Mouse (Mus musculus) adrenal gland, postnatal 10 days (tissue): Measurements from ENCODE around the gene Sytl3. TPM values are rescaled to one million over a fixed set of nuclear protein-coding genes. Genes with fewer than 3 reads are reported as not detected.
"Not testable (repeated sequence)": the region's sequence is repeated elsewhere in the genome, so short reads cannot be mapped to it uniquely, and the experiment has no call there.

Experiments
- DNase-seq: peaks from one replicate; pipeline ENCODE4 v3.0.0; 2021; ENCODE audit warnings: mixed read lengths
- total RNA-seq, 2 experiments: library from RNA; stranded (reverse); gene quantifications; 2 replicates each; pipeline ENCODE4 v1.2.3; 2021

Gene Sytl3
- total RNA-seq, 2 experiments from 2014 or later = 0.99 to 1.1 TPM

GRCm38 (mm10) chr17:6691596-6691995 is 32.7 kb downstream of the Sytl3 start:
- peak; percentile 93 for DNase-seq

GRCm38 (mm10) chr17:6695712-6696111 is 36.8 kb downstream of the Sytl3 start:
- not testable (repeated sequence) for DNase-seq

DNA sequence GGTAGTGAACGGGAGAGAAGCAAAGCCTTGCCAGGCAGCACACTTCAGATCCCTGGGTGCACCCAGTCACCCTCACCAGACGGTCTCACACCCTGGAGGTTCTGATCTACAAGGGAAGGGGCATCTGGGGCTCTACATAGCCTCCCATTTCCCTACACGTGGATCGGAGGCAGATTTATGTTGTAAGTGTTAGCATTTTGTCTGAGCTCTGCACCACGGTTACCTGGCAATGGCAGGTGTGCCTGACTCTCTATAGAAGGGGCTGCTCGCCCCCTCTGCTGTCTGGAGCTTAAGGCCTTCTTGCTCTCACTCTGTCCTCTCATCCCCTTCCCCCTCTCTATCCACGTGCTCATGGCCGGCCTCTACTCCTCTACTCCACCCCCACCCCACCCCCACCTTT is 37.6 kb downstream of the Sytl3 start:
- DNase-seq = not testable (repeated sequence)

DNA sequence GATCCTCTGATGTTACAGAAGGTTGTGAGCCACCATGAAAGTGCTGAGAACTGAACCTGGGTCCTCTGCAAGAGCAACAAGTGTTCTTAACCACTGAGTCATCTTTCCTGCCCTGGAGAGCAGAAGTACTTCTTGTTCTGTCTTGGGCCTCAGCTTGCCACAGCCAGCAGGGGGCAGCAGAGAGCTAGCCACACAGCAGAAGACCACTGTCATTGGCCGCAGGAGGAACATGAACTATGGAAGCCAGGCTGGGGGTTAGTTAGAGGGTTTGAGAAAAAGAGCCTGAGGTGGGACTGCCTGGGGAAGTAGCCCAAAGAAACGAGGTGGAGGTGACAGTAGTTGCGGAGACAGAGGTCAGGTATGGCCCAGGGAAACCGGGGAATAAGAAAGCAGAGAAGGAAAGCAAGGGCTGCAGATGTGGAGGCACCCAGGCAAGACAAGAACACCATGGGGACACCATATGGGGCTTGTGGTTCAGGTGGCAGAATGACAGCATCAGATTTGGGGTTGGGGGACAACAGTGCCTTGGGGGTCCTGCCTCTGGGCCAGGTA is 38.4 kb downstream of the Sytl3 start:
- peak; percentile 67 for DNase-seq

GRCm38 (mm10) chr17:6699502-6699901 is 40.6 kb downstream of the Sytl3 start:
- DNase-seq = not testable (repeated sequence)

DNA sequence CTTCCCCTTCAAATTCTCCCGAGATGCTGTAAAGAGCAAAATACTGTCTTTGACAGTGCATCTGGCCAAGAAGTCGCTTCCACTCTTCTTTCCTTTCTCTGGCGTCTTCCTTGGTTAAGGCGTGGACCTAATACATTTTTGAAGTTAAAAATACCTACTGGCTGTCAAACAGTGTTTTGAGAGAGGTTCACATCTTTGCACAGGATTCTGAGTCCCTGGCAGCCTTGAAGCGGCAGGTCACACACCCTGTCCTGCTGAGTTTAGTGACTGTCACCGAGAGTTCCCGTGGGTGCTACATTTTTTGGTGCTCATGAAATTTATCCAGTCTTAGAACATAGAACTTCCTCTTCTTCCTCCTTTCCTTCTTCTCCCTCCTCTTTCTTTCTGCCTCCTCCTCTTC is 41.2 kb downstream of the Sytl3 start:
- not testable (repeated sequence) for DNase-seq

DNA sequence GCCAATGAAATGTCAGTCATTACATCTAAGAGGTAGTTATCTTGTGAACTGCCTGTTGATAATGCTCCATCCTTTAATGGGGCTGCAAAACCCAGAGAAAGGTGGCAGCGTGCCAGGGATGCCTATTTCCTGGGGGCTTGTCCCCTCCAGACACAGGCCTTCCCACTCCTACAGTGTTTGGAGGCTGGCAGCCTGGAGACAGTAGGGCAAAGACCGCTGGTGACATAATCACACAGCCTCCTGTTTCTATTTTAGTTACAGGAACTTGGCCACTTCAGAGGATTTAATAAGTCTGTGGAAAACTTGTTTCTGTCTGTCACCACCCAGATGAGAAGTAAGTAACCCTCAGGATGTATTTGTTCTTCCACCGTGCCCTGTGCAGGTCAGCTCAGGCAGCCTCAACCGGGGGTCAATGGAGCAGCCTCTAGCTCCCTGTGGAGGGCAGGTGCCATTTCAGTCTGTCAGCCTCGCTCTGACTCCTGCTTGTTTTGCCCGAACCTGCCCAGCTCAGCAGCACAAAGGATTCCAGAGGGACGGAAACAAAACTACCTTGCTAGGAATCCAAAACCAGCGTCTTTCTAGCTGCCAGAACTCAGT is 43.8 kb downstream of the Sytl3 start:
- not testable (repeated sequence) for DNase-seq

GRCm38 (mm10) chr17:6703381-6704270 is 44.7 kb downstream of the Sytl3 start:
- DNase-seq = not testable (repeated sequence)

DNA sequence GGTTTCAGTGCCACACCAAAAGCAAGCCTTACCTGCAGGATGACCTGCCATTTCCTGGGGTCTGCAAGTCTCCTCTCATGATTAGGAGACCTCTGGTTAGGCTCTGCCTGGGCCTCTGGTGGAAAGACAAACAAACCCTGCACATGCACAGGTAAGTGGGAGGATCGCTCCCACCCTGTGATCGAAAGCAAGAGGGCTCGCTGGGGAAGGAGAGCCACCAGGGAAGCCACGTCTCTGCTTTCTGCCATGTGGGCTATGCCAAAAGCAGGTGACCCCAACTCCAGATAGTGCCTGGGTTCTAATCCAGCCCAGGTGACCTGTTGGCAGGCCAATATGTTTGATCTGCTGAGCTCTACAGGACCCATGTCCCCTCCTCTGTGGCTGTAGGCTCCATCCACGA is 47.6 kb downstream of the Sytl3 start:
- not testable (repeated sequence) for DNase-seq

DNA sequence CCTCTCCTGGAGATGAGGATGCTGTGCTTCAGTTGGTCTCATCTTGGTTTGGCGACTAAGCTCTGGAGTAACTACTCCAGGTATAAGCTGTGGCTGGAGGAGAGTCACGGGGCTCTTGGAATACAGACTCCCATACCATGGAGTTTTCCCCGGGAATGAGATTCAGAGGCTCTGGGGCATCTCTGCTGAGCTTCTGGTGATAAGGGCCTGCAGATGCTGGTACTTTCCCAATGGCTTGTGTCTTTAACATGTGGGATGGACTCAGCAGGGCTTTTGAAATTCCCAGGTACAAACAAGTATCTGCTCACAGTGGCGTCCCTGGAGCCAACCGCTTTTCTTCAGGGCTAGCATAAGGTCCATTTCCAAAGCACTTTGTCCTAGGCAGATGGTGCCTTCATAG is 48.5 kb downstream of the Sytl3 start:
- DNase-seq = not testable (repeated sequence)

DNA sequence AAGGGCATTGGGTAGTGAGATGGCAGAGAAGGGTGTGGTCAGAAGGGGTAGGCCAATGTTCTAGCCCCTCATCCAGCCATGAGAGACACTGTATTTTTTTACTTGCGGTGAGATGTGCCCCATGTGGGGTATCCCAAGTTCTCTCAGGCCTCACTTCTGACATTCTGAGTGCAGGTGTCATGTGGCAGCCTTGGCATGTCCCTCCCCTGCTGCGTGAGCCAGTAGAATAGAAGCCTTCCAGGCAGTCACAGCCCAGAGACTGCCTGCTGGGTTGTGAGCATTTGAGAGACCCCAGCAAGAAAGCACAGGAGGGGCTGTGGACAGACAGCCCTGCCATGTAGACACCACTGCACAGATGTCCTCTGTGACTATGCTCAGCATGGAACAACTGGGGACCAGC is 49.3 kb downstream of the Sytl3 start:
- not testable (repeated sequence) for DNase-seq

GRCm38 (mm10) chr17:6713483-6713882 is 54.6 kb downstream of the Sytl3 start:
- not testable (repeated sequence) for DNase-seq

DNA sequence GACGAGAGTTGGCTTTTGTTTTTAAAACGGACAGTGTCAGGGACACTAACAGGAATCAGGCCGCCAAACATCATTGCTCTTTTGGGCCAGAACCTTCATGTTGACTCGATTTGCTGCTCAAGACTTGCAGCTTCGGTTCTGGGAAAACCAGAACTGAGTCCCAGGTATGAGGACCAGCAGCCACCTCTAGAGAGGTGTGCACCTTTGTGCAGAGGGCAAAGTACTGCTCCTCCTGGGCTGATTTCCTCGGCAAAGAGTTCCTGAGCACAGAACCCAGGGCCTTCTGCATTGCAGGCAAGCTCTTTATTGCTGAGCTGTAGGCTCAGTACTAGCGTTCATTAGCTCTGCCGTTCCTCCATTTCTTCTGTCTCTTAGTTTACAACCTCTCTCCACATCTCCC is 55.1 kb downstream of the Sytl3 start:
- DNase-seq = not testable (repeated sequence)

DNA sequence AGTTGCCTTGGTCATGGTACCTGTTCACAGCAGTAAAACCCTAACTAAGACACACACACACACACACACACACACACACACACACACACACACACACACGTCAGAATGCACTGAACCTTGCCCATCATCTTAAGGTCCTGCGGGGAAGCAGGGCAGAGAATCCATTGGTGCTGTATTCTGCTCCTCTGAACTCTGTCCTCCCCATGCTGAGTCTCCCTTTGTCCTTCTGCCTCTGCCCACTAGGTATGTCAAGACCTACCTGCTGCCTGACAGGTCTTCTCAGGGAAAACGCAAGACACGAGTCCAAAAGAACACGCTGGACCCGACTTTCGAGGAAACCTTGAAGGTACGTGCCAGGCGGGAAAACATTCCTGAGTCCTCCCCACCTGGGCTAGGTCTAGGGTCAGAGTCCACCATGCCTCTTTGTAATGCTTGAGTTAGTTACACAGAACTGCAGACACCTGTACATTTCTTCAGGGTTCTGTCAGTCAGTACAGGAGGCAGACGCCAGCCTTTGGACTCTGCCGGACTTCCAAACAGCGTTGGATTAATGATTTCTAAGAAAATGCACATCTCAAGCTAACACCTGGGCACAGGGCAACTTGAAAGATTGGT is 69.2 kb downstream of the Sytl3 start:
- DNase-seq = no peak

GRCm38 (mm10) chr17:6729244-6729742 is 70.4 kb downstream of the Sytl3 start:
- DNase-seq = no peak

DNA sequence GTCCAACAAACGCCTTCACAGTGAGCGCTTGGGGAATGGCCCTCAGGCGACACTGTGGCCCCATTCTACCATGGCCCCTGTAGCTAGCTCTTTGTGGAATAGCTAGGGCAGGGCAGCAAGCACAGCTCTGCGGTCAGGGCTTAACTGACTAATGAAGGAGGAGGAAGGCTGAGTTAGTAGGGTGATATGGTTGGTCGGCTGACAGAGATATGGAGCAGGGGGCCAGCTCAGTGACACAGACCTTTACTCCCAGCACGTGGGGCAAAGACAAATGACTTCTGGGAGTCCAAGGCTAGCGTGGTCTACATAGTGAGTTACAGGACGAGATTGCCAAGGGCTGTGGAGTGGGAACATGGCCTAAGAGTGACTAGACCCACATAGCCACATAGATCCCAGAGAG is 72.2 kb downstream of the Sytl3 start:
- no peak for DNase-seq

GRCm38 (mm10) chr17:6731634-6732033 is 72.7 kb downstream of the Sytl3 start:
- no peak for DNase-seq

- no peak for DNase-seq
Observed at GRCm38 (mm10) chr17:6732665-6733064, 73.8 kb downstream of the Sytl3 start.

DNA sequence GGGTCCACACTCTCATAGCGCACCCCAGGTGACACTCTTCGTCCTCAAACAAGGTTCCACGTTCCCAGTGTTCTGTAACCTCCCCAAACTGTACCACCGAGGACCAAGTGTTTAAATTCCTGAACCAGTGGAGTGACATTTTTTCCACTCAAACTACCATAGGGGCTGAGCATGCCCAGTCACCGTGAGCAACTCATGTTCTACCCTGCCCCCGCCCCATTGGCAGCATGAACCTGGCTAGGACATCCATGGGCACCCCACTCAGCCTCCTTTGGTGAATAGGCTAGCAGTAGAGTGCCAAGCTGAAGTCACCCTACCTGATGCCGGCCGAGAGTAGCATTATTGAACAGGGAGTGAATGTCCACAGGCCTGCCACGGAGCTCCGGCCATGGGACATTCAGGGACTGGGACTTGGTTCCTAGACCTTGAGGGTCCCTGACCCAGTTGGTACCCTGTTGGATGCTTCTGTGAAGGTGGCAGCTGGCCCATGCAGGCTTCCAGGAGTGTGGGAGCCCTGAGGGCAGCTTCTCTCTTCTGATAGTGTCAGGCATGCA is 74.5 kb downstream of the Sytl3 start:
- DNase-seq = no peak

GRCm38 (mm10) chr17:6734746-6735441 is 76.0 kb downstream of the Sytl3 start:
- DNase-seq = no peak
